Mouse (Mus musculus) cortical plate, adult 2 months (tissue): ENCODE data around the gene Casp6.

Source experiments
- CTCF ChIP-seq: fragments of 200-500 bp; IDR thresholded peaks from 2 replicates; pipeline ENCODE4 v1.5.1; 2011; ENCODE audit warnings: mild to moderate bottlenecking, control low read depth, low read length; ENCODE audit not compliant: insufficient read depth; ENCODE audit errors: extremely low read depth
- POLR2A ChIP-seq: fragments of 200-500 bp; IDR thresholded peaks from 2 replicates; pipeline ENCODE4 v1.6.1; 2011; ENCODE audit warnings: mild to moderate bottlenecking, low read length, control low read depth; ENCODE audit not compliant: insufficient read depth; ENCODE audit errors: extremely low read depth

DNA sequence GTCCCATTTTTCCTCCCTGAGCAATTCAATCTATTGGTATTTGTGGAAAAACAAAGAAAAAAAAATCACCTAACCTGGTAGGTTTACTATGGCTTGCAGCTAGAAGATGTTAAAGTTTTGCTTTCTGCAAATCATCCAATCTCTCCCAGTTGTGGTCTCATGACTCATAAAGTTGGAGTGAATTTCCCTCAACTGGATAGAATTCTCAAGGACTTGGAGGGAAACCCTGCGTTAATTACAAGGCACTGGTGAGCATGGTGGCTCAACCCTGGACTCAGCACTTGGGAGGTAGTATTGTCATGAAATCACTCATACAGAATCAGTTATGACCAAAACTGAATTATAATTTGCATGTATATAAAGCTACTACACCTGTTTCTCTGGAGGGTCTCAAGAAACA is 40.1 kb downstream of the Casp6 start:
- no peak for TF ChIP-seq POLR2A
- no peak for TF ChIP-seq CTCF
